Mouse (Mus musculus): Measurements from ENCODE around the gene Lrfn2.

Gene Lrfn2

DNA sequence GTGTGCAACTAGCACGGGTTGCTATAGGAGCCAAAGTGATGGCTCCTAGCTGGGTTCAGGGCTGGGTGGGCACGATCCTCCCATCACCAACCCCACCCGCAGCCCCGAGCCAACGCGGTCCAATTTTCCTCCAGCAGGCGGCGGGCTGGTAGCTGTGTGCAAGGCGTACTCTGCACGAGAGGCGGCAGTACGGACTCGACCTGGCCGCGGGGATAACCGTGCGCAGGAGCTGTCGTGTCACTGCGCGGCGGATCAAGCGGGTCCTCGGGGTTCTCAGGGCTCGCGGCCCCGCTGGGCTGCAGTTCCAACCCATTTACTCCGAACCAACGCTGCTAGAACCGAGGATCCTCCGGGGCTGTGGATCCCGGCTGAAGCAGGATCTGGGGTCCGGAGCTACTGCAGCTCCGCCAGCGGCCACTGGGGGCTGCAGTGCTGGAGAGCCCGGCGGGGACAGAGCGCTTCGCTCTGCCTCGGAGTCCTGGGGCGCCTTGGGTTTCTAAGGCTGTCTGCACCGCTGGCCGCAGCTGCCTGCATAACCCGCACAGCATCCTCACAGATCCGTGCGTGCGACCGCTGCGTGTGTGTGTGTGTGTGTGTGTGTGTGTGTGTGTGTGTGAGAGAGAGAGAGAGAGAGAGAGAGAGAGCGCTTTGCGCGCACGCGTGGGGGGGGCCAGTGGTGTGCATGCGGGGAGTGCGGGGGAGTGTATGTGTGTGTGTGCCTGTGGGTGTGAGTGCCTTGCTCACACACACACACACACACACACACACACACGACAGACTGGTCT, at the start of gene Lrfn2:
Lrfn2 (plus strand) TSS at position 759 of the 785 bp plus-strand sequence.
- peak; percentile 31 for DNase-seq (ENCODE audit: low spot score)

DNA sequence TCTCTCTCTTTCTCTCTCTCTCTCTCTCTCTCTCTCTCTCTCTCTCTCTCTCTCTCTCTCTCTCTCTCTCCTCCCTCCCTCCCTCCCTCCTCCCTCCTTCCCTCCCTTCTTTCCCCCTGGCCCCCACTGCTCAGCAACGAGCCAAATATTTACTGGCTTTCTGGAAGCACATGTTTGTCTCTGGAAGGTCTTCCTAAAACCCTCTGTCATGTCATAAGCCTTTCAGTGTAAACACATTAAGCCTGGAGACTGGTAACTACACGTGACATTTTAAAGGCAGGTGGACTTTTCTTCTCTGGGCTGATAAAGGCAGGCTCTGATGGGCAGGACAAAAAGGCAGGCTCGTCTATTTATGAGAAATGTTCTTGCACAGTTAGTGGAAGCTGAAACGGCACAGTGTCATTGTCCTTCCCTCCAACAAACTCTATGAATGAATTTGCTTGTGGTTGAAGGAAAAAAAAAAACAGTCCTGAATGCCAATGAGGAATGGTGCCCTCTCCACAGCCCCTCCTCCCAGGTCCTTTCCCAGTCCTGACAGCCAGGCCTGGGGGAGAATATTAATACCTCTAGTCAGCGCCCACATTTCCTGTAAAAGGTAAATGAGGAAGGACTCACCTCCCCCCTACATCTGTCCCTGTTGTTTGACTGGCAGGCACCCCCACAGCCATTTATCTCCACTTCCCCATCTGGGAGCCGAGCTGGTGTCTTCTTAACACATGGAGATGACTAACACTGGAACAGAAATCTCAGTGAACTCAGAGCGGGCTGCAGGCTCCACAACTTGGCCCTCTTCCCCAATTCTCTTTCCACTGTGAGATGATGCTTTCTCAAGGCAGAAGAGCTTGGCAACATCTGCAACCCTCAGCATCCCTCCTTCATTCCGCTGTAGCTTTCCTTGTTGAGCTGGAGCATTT, 44.5 kb upstream of the Lrfn2 start:
- no peak for DNase-seq (ENCODE audit: low spot score)

DNA sequence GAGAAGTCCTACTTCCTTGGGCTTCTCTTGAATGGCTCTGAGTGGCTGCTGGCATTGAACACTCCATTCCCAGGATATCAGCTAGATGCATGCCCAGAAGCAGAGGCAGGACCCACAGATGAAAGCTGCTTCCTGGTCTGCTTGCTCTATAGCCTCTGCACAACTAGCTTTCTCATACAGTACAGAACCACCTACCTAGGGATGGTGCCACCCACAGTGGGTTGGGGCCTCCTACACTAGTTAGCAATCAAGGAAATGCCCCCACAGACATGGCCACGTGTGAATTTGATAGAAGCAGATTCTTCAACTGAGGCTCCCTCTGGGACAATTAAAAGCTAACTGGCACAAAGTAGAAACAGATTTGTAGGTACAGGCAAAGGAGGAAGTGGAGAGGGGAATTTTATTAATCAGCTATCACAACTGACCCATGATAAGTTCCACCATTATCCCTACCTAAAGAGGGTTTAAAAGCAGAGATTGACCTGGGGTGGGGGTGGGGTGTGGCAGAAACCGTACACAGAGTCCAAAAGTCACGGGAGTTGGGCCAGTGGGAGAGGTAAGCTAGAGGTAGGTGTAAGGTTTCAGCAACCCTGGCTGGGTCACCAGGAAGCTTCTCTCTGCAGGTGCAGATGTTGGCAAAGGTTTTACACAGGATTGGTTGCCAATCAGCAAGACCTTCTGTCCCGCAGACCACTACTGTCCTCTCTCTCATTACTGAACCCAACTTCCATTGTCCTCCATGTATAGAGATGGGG, 26.7 kb upstream of the Lrfn2 start:
- DNase-seq (ENCODE audit: low spot score) = no peak

DNA sequence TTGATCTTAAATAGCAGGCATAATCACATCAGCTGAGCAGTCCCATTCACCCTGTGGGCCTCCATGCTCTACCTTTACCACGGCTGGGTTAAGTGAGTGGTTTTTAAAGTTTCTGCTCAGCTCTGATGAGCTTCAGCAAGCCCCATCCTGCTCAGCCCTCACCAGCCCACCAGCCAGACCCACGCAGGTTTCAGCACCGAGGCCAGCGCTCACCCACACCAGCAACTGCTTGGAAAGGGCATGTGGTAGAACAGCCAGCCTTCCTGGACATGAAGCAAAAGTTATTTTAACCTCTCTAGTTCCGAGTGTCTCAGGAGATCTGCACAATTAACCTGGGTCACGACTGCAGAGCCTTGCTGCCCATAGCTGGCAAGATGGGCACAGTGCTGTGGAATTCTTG, 18.7 kb upstream of the Lrfn2 start:
- DNase-seq (ENCODE audit: low spot score) = no peak

DNA sequence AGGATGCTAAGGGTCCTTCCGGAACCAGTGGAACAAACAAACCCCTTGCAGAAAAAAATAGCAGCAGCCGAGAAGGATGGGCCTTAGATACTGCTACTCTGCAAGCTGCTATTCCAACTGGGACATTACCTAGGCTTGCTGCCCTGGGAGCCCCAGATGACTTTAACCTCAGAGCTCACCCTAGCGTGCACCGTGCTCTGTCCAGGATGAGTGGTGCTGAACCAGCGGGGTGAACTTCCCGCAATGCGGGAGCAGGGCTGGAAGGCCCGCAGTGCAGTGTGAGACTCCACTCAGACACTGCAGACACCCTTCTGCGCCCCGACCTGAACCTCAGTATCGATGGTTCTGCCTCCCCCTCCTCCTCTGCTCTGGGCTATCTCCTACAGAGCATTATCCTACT, 14.8 kb upstream of the Lrfn2 start:
- no peak for DNase-seq (ENCODE audit: low spot score)

DNA sequence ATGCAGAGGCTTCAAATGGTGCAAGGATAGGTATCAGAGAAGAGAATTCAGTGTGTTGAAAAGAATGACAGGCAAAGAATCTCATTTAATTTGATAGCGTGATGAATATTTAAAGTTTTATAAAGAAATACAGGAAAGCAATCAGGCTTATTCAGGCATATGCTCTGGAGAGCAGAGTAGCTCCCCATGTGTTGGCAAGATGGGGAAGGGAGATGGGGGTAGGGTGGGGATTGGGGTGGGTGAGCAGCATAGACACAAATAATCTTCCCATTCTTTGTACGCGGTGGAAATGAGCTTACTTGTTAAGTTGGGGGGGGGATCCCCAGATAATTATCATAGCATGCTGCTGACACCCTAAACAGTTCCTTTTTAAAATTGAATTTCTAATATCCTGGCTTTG, 13.7 kb upstream of the Lrfn2 start:
- no peak for DNase-seq (ENCODE audit: low spot score)

DNA sequence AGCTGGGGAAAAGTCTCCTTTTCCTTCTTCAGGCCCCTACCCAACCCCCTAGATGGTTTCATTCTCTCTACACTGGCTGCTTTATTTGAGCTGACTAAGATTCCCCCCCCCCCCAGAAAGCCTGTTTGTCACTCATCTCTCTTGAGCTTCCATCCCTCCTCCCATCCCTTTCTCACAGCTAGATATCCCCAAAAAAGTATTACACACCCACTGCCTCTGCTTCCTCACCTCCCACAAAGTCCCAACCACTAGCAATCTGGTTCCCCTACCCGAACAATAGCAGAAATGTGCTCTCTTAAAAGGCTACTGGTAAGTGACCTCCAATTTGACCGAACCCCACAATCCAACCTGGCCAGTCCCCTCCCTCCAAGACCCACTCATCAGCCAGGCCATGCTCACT, 9.3 kb upstream of the Lrfn2 start:
- no peak for DNase-seq (ENCODE audit: low spot score)

DNA sequence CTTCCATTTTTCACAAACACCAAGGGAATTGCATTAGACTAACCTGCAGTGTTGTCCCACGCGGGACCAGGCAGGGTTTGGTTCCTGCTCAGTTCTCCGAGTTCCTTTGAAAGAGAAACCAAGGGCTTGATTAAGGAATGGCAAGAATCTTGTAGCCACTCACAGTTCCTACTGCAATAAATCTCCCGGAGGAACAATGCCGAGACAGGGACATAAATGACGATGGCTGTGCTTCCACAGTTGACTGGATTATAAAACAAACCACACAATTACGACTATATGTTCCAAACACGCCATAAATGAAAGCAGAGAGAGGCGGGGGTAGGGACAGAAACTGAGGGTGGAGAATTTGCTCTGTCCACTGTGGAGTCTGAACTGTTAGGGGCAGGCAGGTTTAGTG, 6.8 kb upstream of the Lrfn2 start:
- DNase-seq (ENCODE audit: low spot score) = no peak

DNA sequence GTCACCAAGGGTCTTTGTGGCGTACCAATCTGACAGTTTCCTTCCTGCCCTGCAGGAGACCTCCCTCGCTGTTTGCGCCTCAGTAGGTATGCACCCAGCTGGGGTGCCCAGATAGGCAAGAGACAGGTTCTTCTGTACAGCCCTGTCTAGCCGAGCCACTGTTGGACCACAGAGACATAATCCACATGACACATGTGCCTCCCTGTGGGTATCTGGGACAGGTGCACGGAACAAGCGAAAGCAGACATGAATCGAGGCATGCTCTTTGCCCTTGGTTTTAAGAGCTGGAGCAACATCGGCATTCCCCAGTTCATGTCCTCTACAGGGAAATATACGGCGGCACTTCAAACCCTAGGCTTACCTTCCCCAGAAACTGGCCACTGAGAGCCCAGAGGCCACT, 1.2 kb upstream of the Lrfn2 start:
- DNase-seq (ENCODE audit: low spot score) = no peak

DNA sequence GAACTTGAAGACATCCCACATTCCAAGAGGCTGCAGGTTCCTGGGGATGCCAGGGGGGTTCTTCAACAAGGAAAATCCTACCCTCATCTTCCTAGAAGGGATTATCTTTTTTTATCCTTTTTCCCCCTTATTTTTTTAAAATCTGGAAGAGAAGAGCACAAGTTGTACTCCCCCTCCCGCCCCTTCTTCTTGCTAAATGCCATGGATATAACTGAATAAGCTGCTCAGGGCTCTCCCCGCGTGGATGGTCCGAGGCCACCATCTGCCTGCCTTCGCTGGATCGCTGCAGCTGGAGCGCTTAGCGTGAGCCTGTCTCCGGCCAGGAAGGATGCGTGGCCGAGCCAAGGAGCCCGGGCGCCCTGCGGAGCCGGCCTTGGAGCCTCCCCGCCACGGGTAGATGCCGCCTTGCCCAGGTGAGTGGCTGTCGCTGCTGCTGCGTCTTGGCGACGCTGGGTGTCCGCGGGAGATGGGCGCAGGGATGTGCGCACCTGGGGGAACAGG, 277 bp downstream of the Lrfn2 start:
- DNase-seq (ENCODE audit: low spot score) = no peak

DNA sequence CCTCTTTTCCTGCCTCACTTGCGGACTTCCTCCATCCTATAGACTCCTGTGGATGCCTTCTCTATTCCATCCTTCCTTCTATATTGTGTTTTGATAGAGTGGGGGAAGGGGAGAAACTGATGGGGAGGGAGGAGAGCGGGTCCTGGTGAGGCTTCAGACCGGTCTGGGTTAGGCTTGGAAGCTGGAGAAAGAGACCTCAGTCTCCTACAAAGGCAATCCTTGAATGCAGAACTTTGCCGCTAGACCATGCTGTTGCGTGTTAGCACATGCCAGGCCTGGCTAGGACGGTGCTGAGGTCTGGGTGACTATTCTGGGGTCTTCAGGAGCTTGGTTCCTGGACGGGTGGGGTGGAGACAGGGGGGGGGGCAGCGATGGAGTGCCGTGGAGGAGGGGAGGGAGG, 737 bp downstream of the Lrfn2 start:
- no peak for DNase-seq (ENCODE audit: low spot score)

DNA sequence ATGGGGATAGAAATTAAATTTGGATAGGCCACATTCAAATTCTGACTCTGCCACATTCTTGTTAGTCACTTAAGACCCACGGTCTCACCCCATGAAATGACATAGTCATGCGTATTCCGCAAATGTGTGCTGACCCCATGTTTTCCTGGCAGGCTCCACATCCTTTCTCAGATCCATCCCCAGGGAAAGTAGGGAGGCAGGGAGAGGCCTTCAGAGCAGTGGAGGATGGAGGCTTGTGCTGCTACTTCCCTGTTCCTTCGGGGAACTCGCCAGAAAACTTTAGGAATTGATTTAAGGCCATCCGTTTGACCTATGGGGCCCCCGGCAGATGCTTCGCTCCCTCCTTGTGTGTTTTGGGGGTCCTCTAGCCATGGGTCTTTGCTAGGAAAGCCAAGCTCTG, 3.0 kb downstream of the Lrfn2 start:
- DNase-seq (ENCODE audit: low spot score) = no peak

DNA sequence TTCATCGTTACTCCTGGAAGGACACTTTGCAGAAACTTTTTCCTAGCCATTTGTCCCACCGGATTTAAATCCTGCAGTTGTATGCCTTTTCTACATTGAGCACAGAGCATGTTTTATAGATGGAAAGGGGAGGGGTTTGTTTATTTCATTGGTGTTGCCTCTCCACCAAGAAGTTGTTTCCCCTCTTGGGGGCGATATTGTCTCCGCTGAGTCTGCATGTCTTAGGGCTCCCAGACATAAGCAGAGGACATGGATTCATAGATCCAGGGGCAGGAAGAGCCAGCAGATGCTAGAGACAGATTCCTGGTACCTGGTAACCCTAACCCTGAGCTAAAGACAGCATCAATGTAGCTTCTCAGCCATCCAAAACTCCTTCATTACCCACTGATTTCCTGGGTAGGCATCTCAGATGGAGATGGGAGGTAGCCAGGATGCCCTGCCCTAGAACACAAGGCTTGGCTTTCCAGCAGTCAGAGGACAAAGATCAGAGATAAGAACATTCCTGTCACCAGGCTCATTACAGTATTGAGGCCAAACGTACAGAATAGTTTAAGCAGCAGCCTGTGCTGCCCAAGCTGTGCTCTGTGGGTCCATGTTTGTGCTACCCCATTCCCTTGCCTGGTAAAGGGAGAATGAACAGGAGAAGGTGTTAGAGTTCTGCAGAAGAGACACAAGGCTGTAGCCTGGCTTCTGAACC, 4.4 kb downstream of the Lrfn2 start:
- DNase-seq (ENCODE audit: low spot score) = no peak

DNA sequence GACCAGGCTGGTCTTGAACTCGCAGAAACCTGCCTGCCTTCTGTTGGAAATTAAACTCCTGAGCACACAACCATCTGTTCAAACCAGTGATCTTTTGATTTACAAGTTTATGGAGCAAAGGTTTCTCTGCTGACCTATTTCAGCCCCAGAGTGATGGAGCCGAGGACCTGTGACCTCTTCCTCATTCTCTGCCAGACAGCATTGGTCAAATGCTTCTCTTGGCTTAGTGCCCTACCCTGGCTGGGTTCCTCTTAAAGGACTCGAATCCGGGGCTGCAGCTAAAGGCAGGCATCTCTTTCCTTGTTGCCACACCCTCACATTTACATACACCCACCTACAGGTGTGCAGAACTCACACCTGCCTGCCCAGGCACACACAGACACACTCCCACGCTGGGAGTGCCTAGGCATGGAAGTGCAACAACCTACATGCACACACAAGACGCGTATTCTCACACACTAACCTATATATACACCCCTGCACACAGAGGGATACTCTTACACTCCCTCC, 6.6 kb downstream of the Lrfn2 start:
- DNase-seq (ENCODE audit: low spot score) = no peak

DNA sequence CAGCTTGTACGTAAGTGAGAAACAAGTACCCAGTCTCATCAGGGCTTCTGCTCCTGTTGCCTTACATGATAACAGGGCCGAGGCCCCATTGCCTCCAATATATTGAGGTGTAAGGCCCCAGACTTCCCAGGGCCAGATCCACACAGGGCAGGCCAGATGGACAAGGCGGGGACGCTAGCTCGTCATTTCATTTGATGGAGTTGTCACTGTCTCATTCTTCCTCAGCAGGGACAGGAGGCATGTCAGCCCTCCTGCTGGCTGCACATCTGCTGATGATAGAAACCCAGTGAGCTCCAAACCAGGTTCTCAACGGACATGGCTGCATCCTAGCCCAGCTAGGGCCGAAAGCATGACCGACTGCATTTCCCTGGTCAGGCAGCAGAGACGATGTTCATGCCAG, 14.1 kb downstream of the Lrfn2 start:
- no peak for DNase-seq (ENCODE audit: low spot score)

DNA sequence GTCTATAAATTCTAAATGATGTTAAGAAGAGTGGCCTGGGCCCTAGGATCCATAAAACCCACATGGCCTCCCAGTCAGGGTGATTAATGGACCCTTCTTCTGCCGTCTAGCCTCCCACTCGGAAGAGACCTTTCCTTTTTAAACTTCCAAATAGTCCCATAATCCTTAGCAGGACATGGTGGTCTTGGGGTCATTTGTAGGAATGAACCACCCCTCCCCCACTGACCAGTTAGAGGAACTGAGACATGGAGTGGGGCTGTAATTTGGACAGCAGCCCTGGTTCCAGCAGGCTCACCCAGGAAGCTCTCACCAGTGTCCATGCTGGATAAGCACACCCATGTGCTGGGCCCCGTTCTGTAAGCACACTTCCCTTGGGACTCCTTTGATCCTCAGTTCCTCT, 14.6 kb downstream of the Lrfn2 start:
- DNase-seq (ENCODE audit: low spot score) = no peak

DNA sequence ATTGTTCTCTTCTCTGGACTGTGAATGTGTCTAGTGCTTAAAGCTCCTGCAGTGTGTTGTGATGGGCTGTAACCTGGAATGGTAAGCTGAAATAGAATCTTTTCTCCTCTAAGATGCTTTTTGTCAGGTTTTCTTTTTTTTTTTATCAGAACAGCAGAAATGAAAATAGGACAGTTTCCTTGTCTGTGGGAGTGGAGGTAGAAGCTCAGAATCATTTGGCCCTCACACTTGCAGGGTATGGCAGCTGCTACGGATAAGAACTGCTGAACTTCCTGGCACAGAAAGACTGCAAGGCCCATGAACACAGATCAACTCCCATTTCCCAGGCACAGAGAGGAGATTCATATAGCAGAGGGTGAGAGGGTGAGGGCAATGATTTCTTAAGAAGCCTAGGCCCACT, 19.1 kb downstream of the Lrfn2 start:
- DNase-seq (ENCODE audit: low spot score) = no peak

DNA sequence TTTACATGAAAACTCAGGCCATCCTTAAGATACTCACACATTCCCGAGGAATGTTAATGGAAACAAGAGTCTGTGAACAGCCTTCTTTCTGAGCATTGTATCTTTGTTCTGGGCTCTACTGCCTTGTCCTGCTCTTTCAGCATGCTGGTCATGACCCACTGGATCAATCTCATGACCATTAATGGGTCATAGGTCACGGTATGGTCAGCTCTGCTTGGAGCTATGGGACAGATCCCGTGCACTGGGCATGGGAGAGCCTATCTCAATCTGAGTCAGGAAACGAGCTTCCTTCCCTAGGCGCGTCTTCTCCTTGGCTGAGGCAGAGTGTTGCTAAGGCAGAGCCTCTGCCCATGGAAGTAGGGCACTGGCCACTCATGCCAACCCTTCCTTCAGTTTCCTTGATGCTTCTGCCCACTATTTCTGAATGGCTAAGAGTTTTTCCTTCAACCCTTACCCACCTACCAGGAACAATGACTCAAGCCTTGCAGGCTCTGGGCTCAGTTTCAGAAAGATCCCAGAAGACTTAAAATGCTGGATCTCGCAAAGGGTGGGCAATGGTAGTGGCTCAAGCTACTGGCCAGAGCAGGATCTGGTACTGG, 24.0 kb downstream of the Lrfn2 start:
- no peak for DNase-seq (ENCODE audit: low spot score)

DNA sequence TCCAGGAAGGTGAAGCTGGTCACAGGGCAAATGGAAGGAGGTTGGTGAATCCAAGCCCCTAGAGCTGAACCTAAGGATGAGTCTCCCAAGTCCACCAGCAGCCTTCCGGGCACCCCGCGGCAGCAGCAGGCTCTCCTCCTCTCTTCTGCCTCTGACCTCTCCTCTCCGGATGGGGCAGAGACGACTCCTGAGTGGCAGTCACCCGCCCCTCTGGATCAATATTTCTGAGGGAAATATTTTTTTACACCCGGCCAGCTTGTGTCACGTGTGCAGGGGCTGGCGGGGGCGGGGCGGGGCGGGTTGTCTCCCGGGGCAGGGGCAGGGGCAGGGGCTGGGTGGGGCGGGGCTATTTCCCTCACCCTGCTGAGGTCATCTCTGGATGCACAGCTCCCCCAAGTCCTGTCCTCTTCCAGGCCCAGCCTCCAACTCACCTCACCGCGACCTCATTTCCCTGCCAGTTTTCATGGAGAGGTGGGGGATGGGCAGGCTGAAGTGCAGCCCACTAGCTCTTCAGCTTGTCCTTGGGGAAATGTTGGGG, 28.1 kb downstream of the Lrfn2 start:
- DNase-seq (ENCODE audit: low spot score) = no peak

DNA sequence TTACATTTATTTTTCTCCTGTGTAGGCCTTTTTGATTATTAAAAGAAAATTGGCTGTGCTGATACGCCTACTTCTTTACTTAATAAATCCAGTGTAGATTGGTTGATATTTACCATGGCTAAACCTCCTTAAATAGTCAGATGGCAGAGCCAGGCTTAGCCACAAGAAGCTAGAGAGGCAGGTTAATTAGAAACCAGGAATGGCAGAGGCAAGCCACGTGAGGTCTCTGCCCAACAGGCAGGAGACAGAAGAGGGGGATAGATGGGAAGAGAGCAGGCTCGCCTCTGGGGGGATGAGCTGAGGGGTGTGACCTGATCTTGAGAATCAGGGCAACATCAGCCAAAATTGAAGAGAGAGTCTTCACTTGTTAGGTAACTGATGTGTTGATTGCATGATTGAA, 30.5 kb downstream of the Lrfn2 start:
- DNase-seq (ENCODE audit: low spot score) = no peak

DNA sequence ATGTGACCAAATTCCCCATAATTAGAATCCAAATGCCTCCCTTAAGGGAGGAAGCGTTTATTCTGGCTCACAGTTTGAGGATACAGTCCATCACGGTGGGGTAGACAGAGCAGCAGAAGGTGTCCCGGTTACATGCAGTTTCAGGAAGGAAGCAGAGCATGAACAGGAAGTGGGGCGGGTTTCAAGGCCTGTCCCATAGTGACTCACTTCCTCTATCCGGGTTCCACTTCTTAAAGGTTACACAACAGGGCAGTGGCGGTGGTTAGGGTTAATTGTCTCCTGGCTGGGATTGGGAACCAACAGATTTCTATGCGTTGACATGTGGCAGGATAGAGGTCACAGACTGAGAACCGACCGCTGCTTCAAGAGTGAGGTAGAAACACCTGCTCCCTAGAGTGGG, 31.6 kb downstream of the Lrfn2 start:
- DNase-seq (ENCODE audit: low spot score) = no peak
